Mouse (Mus musculus) MEL (cell line): ENCODE measurements around the gene Pcbp3. TPM values are rescaled to one million over a fixed set of nuclear protein-coding genes. Genes with fewer than 3 reads are reported as not detected.

Experiments
- DNase-seq: peaks from one replicate; pipeline ENCODE4 v3.0.0; 2011; ENCODE audit warnings: low read depth, low spot score
- H3K27ac ChIP-seq: 2 replicates; pipeline ENCODE4 v1.5.1; 2012; ENCODE audit warnings: low read depth, mild to moderate bottlenecking, control low read depth, low read length, moderate library complexity; ENCODE audit not compliant: control insufficient read depth
- H3K27me3 ChIP-seq, 2 experiments: fragments of 150-350 bp in 1 of 2; sonication (generic) in 1 of 2; 2 replicates each; pipeline ENCODE4 v1.6.1; 2012; ENCODE audit warnings: low read length in 2 of 2, mild to moderate bottlenecking in 2 of 2, improper control_type of control experiment in 1 of 2, moderate library complexity in 1 of 2; ENCODE audit not compliant: insufficient read depth in 2 of 2, control insufficient read depth in 1 of 2
- H3K36me3 ChIP-seq, 2 experiments: 2 replicates each; pipeline ENCODE4 v1.6.1; 2012 to 2014; ENCODE audit warnings: low read length in 2 of 2, improper control_type of control experiment in 1 of 2, inconsistent platforms in 1 of 2, mild to moderate bottlenecking in 1 of 2; ENCODE audit not compliant: insufficient read depth in 2 of 2, control insufficient read depth in 1 of 2
- H3K4me1 ChIP-seq, 2 experiments: fragments of 150-350 bp in 1 of 2; sonication (generic) in 1 of 2; 2 replicates each; pipeline ENCODE4 v1.6.1; 2012; ENCODE audit warnings: low read length in 2 of 2, improper control_type of control experiment in 1 of 2, mild to moderate bottlenecking in 1 of 2; ENCODE audit not compliant: insufficient read depth in 2 of 2, control insufficient read depth in 1 of 2
- H3K4me3 ChIP-seq, 2 experiments: fragments of 150-350 bp in 1 of 2; sonication (generic) in 1 of 2; 2 replicates each; pipeline ENCODE4 v1.5.1; 2012; ENCODE audit warnings: low read depth in 2 of 2, low read length in 2 of 2, mild to moderate bottlenecking in 2 of 2, moderate library complexity in 2 of 2, control low read depth in 1 of 2, improper control_type of control experiment in 1 of 2; ENCODE audit not compliant: control insufficient read depth in 1 of 2, insufficient read depth in 1 of 2
- H3K79me2 ChIP-seq: 2 replicates; pipeline ENCODE4 v1.6.1; 2012; ENCODE audit warnings: mild to moderate bottlenecking, low read length, moderate library complexity; ENCODE audit not compliant: control insufficient read depth, poor library complexity, insufficient read depth
- H3K9ac ChIP-seq: 2 replicates; pipeline ENCODE4 v1.6.1; 2012; ENCODE audit warnings: low read depth, mild to moderate bottlenecking, control low read depth, low read length, moderate library complexity; ENCODE audit not compliant: control insufficient read depth, poor library complexity, severe bottlenecking
- H3K9me3 ChIP-seq: fragments of 150-350 bp; sonication (generic); replicated peaks from 2 replicates; pipeline ENCODE4 v1.6.1; 2012; ENCODE audit warnings: mild to moderate bottlenecking, low read length, improper control_type of control experiment, moderate library complexity; ENCODE audit not compliant: insufficient read depth
- CHD1 ChIP-seq: IDR thresholded peaks from 2 replicates; pipeline ENCODE4 v1.6.1; 2012; ENCODE audit warnings: low read depth, mild to moderate bottlenecking, inconsistent platforms, low read length, improper control_type of control experiment
- CHD2 ChIP-seq: IDR thresholded peaks from 2 replicates; pipeline ENCODE4 v1.6.1; 2011; ENCODE audit warnings: low read length, improper control_type of control experiment
- CTCF ChIP-seq, 3 experiments: IDR thresholded peaks in 2 of 3; conservative IDR thresholded peaks in 1 of 3; 2 replicates each; pipeline ENCODE4 v1.5.1; 2011 to 2012; ENCODE audit warnings: low read length in 3 of 3, low read depth in 2 of 3, mild to moderate bottlenecking in 2 of 3, improper control_type of control experiment in 1 of 3, inconsistent platforms in 1 of 3, mixed read lengths in 1 of 3, moderate library complexity in 1 of 3; ENCODE audit not compliant: control insufficient read depth in 1 of 3, insufficient read depth in 1 of 3, poor library complexity in 1 of 3, severe bottlenecking in 1 of 3
- E2F4 ChIP-seq: IDR thresholded peaks from 2 replicates; pipeline ENCODE4 v1.6.1; 2011; ENCODE audit warnings: low read depth, low read length, improper control_type of control experiment, borderline replicate concordance
- ELF1 ChIP-seq: IDR thresholded peaks from 2 replicates; pipeline ENCODE4 v1.6.1; 2014; ENCODE audit warnings: low read depth, mild to moderate bottlenecking, inconsistent platforms, low read length, improper control_type of control experiment, moderate library complexity
- EP300 ChIP-seq, 2 experiments: IDR thresholded peaks; 2 replicates each; pipeline ENCODE4 v1.6.1; 2011; ENCODE audit warnings: improper control_type of control experiment in 2 of 2, low read length in 2 of 2, low read depth in 1 of 2, mild to moderate bottlenecking in 1 of 2
- GABPA ChIP-seq: IDR thresholded peaks from 2 replicates; pipeline ENCODE4 v1.6.1; 2012; ENCODE audit warnings: low read depth, mild to moderate bottlenecking, inconsistent platforms, low read length, improper control_type of control experiment, moderate library complexity
- GATA1 ChIP-seq: IDR thresholded peaks from 2 replicates; pipeline ENCODE4 v1.6.1; 2011; ENCODE audit warnings: low read depth, low read length, improper control_type of control experiment
- HCFC1 ChIP-seq: IDR thresholded peaks from 2 replicates; pipeline ENCODE4 v1.6.1; 2012; ENCODE audit warnings: low read depth, mild to moderate bottlenecking, inconsistent platforms, low read length, improper control_type of control experiment, moderate library complexity
- MAFK ChIP-seq: IDR thresholded peaks from 2 replicates; pipeline ENCODE4 v1.6.1; 2011; ENCODE audit warnings: low read depth, mild to moderate bottlenecking, low read length, improper control_type of control experiment, borderline replicate concordance
- MAX ChIP-seq: IDR thresholded peaks from 2 replicates; pipeline ENCODE4 v1.6.1; 2011; ENCODE audit warnings: low read length, improper control_type of control experiment
- MXI1 ChIP-seq: IDR thresholded peaks from 2 replicates; pipeline ENCODE4 v1.6.1; 2011; ENCODE audit warnings: mild to moderate bottlenecking, low read depth, low read length, improper control_type of control experiment
- MYB ChIP-seq: IDR thresholded peaks from 2 replicates; pipeline ENCODE4 v1.6.1; 2011; ENCODE audit warnings: mild to moderate bottlenecking, low read depth, low read length, improper control_type of control experiment
- NRF1 ChIP-seq: IDR thresholded peaks from 2 replicates; pipeline ENCODE4 v1.6.1; 2014; ENCODE audit warnings: low read depth, mild to moderate bottlenecking, inconsistent platforms, low read length, improper control_type of control experiment, moderate library complexity; ENCODE audit not compliant: poor library complexity, insufficient read depth, severe bottlenecking
- RAD21 ChIP-seq: IDR thresholded peaks from 2 replicates; pipeline ENCODE4 v1.6.1; 2011; ENCODE audit warnings: mild to moderate bottlenecking, low read depth, low read length, improper control_type of control experiment
- TAL1 ChIP-seq: IDR thresholded peaks from 2 replicates; pipeline ENCODE4 v1.6.1; 2012; ENCODE audit warnings: mild to moderate bottlenecking, inconsistent platforms, low read length, moderate library complexity, mixed read lengths
- TBP ChIP-seq: IDR thresholded peaks from 2 replicates; pipeline ENCODE4 v1.8.0; 2011; ENCODE audit warnings: low read depth, low read length, improper control_type of control experiment
- USF1 ChIP-seq: IDR thresholded peaks from 2 replicates; pipeline ENCODE4 v1.6.1; 2014; ENCODE audit warnings: low read depth, mild to moderate bottlenecking, inconsistent platforms, low read length, improper control_type of control experiment, moderate library complexity
- ZC3H11A ChIP-seq: IDR thresholded peaks from 2 replicates; pipeline ENCODE4 v1.6.1; 2012; ENCODE audit warnings: low read depth, mild to moderate bottlenecking, inconsistent platforms, low read length, improper control_type of control experiment
- polyA plus RNA-seq, 2 experiments: library from polyadenylated mRNA; stranded (reverse) in 1 of 2; unstranded in 1 of 2; fragments of >175 nt in 1 of 2; fragments of >200 nt in 1 of 2; gene quantifications; 2 replicates each; pipeline versions ENCODE4 v1.2.1 to v1.2.4; 2012; ENCODE audit warnings: low replicate concordance in 2 of 2, low read depth in 1 of 2; ENCODE audit not compliant: insufficient read length in 2 of 2, insufficient read depth in 1 of 2, missing spikeins in 1 of 2
- total RNA-seq: library from RNA; depleted of rRNA; stranded (reverse); fragments of 300-350 nt; gene quantifications from 2 replicates; pipeline ENCODE4 v1.2.3, GENCODE M21; 2012

Pcbp3 gene
- total and polyA plus RNA-seq, 3 experiments, result 1.1 to 3.3 TPM; not detected in 1

DNA sequence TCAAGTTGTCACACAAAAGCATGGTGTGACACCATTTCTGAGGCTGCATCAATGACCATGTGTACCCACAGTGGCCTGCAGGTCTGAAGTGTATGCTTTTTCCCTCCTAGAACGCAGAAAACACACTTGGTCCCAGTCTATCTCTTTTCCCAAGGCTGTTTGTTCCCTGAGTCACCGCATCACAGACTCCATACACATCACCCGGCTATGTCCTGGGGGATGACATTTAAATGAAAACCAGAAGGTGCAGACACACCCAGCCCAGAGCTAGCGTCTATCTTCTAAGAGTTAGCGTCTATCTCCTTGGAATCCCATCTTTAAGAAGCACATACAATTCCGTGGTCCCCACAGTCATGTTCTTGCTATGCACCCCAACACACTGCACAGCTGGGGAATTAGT, 192.1 kb downstream of the Pcbp3 start:
- no peaks in the 10 kb centered on the region for H3K9me3 ChIP-seq
- H3K36me3 ChIP-seq, result no peaks in the 10 kb centered on the region
- no peak for TF ChIP-seq ELF1
- no peak for TF ChIP-seq MYB
- no peak for TF ChIP-seq HCFC1
- no peak for TF ChIP-seq RAD21
- no peak for DNase-seq
- H3K9ac ChIP-seq, result no peak overlapping the region
- no peaks in the 10 kb centered on the region; a peak in 1 of 4 replicates for H3K27me3 ChIP-seq
- H3K27ac ChIP-seq, result no peak overlapping the region
- H3K4me3 ChIP-seq, result no peak overlapping the region
- no peaks in the 10 kb centered on the region for H3K79me2 ChIP-seq
- H3K4me1 ChIP-seq, result no peaks in the 10 kb centered on the region

GRCm38 (mm10) chr10:76766196-76766595, 195.5 kb downstream of the Pcbp3 start:
- no peak for TF ChIP-seq MAX
- TF ChIP-seq CHD2, result no peak
- TF ChIP-seq HCFC1, result no peak
- TF ChIP-seq CHD1, result no peak
- no peak for TF ChIP-seq USF1
- TF ChIP-seq GATA1, result no peak
- TF ChIP-seq NRF1, result no peak
- TF ChIP-seq GABPA, result no peak
- TF ChIP-seq TBP, result no peak
- no peak for TF ChIP-seq E2F4
- TF ChIP-seq TAL1, result no peak
- no peak for TF ChIP-seq MAFK
- TF ChIP-seq MXI1, result no peak
- no peak for TF ChIP-seq CTCF (IDR thresholded peaks at IDR 0.05 in 2 of 3, conservative IDR thresholded peaks at IDR 0.05 in 1 of 3; ENCODE audit: control insufficient read depth in 1 of 3, insufficient read depth in 1 of 3, low read depth in 2 of 3, low read length in 3 of 3, poor library complexity in 1 of 3, severe bottlenecking in 1 of 3)
- no peak for TF ChIP-seq EP300 (IDR thresholded peaks at IDR 0.05; ENCODE audit: low read depth in 1 of 2, low read length in 2 of 2)
- no peak for TF ChIP-seq ZC3H11A
- DNase-seq, result no peak
- H3K9ac ChIP-seq, result no peak overlapping the region
- no peaks in the 10 kb centered on the region for H3K4me1 ChIP-seq
- H3K79me2 ChIP-seq, result no peaks in the 10 kb centered on the region
- H3K27ac ChIP-seq, result no peak overlapping the region
- H3K27me3 ChIP-seq, result no peaks in the 10 kb centered on the region
- no peak overlapping the region for H3K4me3 ChIP-seq
- no peaks in the 10 kb centered on the region for H3K36me3 ChIP-seq
- H3K9me3 ChIP-seq, result no peaks in the 10 kb centered on the region
